Mouse (Mus musculus): ENCODE results near the gene Stat5b.

DNA sequence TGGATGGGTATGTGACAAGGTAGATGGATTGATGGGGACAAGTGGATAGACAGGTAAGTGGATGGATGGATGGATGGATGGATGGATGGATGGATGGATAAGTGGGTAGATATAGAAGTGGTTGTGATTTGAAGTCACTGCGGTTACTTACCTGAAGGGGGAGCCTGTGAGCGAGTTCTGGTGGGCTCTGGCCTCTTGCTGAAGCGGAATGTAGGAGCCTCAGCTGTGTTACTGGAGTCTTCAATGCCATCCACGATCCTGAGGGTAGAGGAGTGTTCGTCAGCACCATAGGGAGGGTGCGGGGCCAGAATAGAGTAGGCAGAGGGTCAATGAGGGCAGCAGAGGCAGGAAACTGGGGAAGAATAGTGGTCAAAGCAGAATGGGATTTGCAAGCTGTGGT lies 105.4 kb downstream of the Stat5b start:
- TF ChIP-seq POLR2A (IDR thresholded peaks at IDR 0.05; ENCODE audit: borderline replicate concordance, extremely low read depth, low read depth, low read length) (no peak), CTCF (IDR thresholded peaks at IDR 0.05; ENCODE audit: insufficient read depth, low read length) (peak; percentile 67)

Measured in lung, adult 2 months (tissue).